Mouse (Mus musculus): ENCODE results near the gene Gm4881.

The Gm4881 gene

GRCm38 (mm10) chr7:24944257-24944950 lies at the start of gene Gm4881:
TSS of gene Gm4881 (minus strand) at chr7:24944494.
- in situ Hi-C loops (cut with MboI; ENCODE audit: low pct_unique_long_range_greater_than_20kb in 1 of 2, low sequenced_read_pairs in 2 of 2, unreplicated experiment in 1 of 2) = no loop called here

GRCm38 (mm10) chr7:24993081-24993480 lies 48.8 kb upstream of the Gm4881 start:
- in situ Hi-C loops (cut with MboI; ENCODE audit: low pct_unique_long_range_greater_than_20kb in 1 of 2, low sequenced_read_pairs in 2 of 2, unreplicated experiment in 1 of 2) = loop anchor here in 1 of 2 experiments (25.0 kb wide), 1 partner anchor 394 kb away; the partner anchor contains the start of gene Lipe

- in situ Hi-C loops (cut with MboI; ENCODE audit: low pct_unique_long_range_greater_than_20kb in 1 of 2, low sequenced_read_pairs in 2 of 2, unreplicated experiment in 1 of 2) = loop anchor here in 1 of 2 experiments (25.0 kb wide), 1 partner anchor 397 kb away; the partner anchor contains the start of gene Lipe
These were observed 46.2 kb upstream of the Gm4881 start for GRCm38 (mm10) chr7:24990478-24990877.

GRCm38 (mm10) chr7:24987941-24988340 lies 43.6 kb upstream of the Gm4881 start:
- in situ Hi-C loops (cut with MboI; ENCODE audit: low pct_unique_long_range_greater_than_20kb in 1 of 2, low sequenced_read_pairs in 2 of 2, unreplicated experiment in 1 of 2) = loop anchor here in 1 of 2 experiments (25.0 kb wide), 1 partner anchor 399 kb away; the partner anchor contains the start of gene Lipe

DNA sequence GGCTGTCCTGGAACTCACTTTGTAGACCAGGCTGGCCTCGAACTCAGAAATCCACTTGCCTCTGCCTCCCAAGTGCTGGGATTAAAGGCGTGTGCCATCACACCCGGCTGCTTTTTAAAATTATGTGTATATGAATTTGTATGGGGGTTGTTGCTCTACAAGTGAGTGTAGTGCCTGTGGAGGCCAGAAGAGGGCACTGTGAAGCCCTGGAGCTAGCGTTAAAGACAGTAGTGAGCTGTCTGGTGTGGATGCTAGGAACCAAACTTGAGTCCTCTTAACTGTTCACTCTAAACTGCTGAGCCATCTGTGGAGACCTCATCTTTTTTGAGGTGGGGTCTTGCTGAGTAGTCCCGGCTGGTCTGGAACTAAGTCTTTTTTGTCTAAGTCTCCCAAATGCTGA lies 41.5 kb upstream of the Gm4881 start:
- in situ Hi-C loops (cut with MboI; ENCODE audit: low pct_unique_long_range_greater_than_20kb in 1 of 2, low sequenced_read_pairs in 2 of 2, unreplicated experiment in 1 of 2) = loop anchor here in 1 of 2 experiments (25.0 kb wide), 1 partner anchor 402 kb away; the partner anchor contains the start of gene Lipe

- in situ Hi-C loops (cut with MboI; ENCODE audit: low pct_unique_long_range_greater_than_20kb in 1 of 2, low sequenced_read_pairs in 2 of 2, unreplicated experiment in 1 of 2) = loop anchor here in 1 of 2 experiments (25.0 kb wide), 1 partner anchor 403 kb away; the partner anchor contains the start of gene Lipe
These were observed 40.0 kb upstream of the Gm4881 start for GRCm38 (mm10) chr7:24984307-24984706.

GRCm38 (mm10) chr7:24983396-24983795 lies 39.1 kb upstream of the Gm4881 start:
- in situ Hi-C loops (cut with MboI; ENCODE audit: low pct_unique_long_range_greater_than_20kb in 1 of 2, low sequenced_read_pairs in 2 of 2, unreplicated experiment in 1 of 2) = loop anchor here in 1 of 2 experiments (25.0 kb wide), 1 partner anchor 404 kb away; the partner anchor contains the start of gene Lipe

- in situ Hi-C loops (cut with MboI; ENCODE audit: low pct_unique_long_range_greater_than_20kb in 1 of 2, low sequenced_read_pairs in 2 of 2, unreplicated experiment in 1 of 2) = loop anchor here in 1 of 2 experiments (25.0 kb wide), 1 partner anchor 407 kb away; the partner anchor contains the start of gene Lipe
These were observed 36.1 kb upstream of the Gm4881 start for GRCm38 (mm10) chr7:24980439-24980838.

DNA sequence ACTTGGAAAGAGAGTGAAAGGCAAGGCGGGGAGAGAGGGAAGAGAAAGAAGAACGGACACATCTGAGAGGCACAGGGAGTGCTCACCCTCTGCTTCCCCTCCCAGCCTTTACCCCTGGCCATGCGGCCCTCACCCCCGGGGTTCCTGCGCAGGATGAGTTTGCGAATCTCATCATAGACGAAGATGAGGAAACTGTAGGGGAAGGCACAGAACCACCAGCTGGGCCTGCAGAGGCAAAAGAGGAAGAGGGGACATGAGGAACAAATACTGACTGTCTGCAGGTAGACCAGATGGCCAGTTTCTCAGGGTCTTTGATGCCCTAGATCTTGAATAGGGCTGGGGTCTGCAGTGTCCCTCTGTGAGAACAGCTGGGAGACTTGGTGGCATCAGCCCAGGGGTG lies 34.5 kb upstream of the Gm4881 start:
- in situ Hi-C loops (cut with MboI; ENCODE audit: low pct_unique_long_range_greater_than_20kb in 1 of 2, low sequenced_read_pairs in 2 of 2, unreplicated experiment in 1 of 2) = loop anchor here in 1 of 2 experiments (25.0 kb wide), 1 partner anchor 409 kb away; the partner anchor contains the start of gene Lipe

GRCm38 (mm10) chr7:24974893-24975595 lies 30.8 kb upstream of the Gm4881 start:
- in situ Hi-C loops (cut with MboI; ENCODE audit: low pct_unique_long_range_greater_than_20kb in 1 of 2, low sequenced_read_pairs in 2 of 2, unreplicated experiment in 1 of 2) = loop anchor here in 1 of 2 experiments (5.0 to 25.0 kb wide), 2 partner anchors 163 to 412 kb away; partner anchors contain the start of gene Lipe

DNA sequence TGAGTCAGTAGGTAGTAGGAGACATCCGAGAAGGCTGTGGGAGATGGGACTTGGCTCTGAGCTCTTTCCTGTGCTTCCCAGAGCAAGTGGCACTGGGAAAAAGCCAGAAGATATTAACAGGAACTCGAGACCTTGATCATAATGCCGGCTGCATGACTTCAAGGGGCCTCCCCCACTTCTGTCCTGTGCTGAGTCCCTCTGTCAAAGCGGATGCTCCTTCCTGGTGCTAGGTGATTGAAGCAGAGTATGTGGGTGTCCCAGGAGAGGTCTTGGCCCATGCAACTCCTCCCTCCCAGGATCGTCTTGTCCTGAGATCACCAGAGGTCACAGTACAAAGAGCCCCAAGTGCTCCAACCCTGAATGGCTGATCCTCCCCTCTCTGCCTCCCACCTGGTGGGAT lies 29.6 kb upstream of the Gm4881 start:
- in situ Hi-C loops (cut with MboI; ENCODE audit: low pct_unique_long_range_greater_than_20kb in 1 of 2, low sequenced_read_pairs in 2 of 2, unreplicated experiment in 1 of 2) = loop anchor here in 1 of 2 experiments (5.0 kb wide), 1 partner anchor 162 kb away; no protein-coding TSS in a partner anchor

GRCm38 (mm10) chr7:24973208-24973607 lies 28.9 kb upstream of the Gm4881 start:
- in situ Hi-C loops (cut with MboI; ENCODE audit: low pct_unique_long_range_greater_than_20kb in 1 of 2, low sequenced_read_pairs in 2 of 2, unreplicated experiment in 1 of 2) = loop anchor here in 1 of 2 experiments (5.0 kb wide), 1 partner anchor 161 kb away; no protein-coding TSS in a partner anchor

- in situ Hi-C loops (cut with MboI; ENCODE audit: low pct_unique_long_range_greater_than_20kb in 1 of 2, low sequenced_read_pairs in 2 of 2, unreplicated experiment in 1 of 2) = loop anchor here in 1 of 2 experiments (5.0 kb wide), 1 partner anchor 160 kb away; no protein-coding TSS in a partner anchor
These were observed 27.9 kb upstream of the Gm4881 start, which contains the start of gene Rabac1 for GRCm38 (mm10) chr7:24971972-24972893. TSS of gene Rabac1 (minus strand) at chr7:24972754.

DNA sequence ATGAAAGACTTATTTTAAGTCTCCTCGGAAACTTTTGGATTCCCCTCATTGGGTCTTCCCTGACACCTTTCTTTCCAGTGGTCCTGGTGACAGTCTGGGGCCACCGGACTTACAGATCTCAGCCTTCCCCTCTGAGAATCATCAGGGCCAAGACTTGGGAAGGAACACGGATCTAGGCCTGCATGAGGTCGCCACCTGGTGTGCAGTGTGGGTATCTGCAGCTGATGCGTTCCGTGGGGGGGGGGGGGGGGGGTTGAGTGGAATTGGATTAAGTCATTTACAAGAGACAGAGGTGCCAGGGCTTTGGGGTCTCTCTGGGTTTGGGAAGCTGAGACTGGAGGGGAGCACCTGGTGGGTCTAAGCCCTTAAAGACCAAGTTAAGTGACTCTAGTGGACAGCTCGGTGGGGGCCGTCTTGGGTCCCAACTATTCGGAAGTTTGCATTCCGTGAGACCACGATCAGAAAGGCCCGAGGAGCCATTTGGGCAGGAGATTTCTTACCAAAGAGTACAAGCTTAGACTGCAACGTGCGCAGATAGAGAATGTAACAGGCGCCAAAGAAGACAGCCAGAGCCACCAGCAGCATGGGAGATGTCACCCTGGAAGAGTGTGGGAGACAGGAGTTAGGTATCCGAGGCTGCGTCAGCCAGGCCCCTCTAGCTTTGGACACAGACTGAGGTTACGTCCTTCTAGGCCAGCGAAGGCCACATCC lies 27.1 kb upstream of the Gm4881 start:
- in situ Hi-C loops (cut with MboI; ENCODE audit: low pct_unique_long_range_greater_than_20kb in 1 of 2, low sequenced_read_pairs in 2 of 2, unreplicated experiment in 1 of 2) = loop anchor here in 1 of 2 experiments (5.0 kb wide), 1 partner anchor 159 kb away; no protein-coding TSS in a partner anchor

GRCm38 (mm10) chr7:24970341-24970740 lies 26.0 kb upstream of the Gm4881 start:
- in situ Hi-C loops (cut with MboI; ENCODE audit: low pct_unique_long_range_greater_than_20kb in 1 of 2, low sequenced_read_pairs in 2 of 2, unreplicated experiment in 1 of 2) = loop anchor here in 1 of 2 experiments (5.0 kb wide), 1 partner anchor 158 kb away; no protein-coding TSS in a partner anchor

GRCm38 (mm10) chr7:24969805-24970204 lies 25.5 kb upstream of the Gm4881 start:
- in situ Hi-C loops (cut with MboI; ENCODE audit: low pct_unique_long_range_greater_than_20kb in 1 of 2, low sequenced_read_pairs in 2 of 2, unreplicated experiment in 1 of 2) = loop anchor here in 1 of 2 experiments (5.0 to 10.0 kb wide), 2 partner anchors 125 to 158 kb away; no protein-coding TSS in a partner anchor

GRCm38 (mm10) chr7:24968463-24968862 lies 24.2 kb upstream of the Gm4881 start:
- in situ Hi-C loops (cut with MboI; ENCODE audit: low pct_unique_long_range_greater_than_20kb in 1 of 2, low sequenced_read_pairs in 2 of 2, unreplicated experiment in 1 of 2) = loop anchor here in 1 of 2 experiments (10.0 kb wide), 1 partner anchor 124 kb away; no protein-coding TSS in a partner anchor
